Mouse (Mus musculus): ENCODE measurements around the gene Pm20d1. TPM values are rescaled to one million over a fixed set of nuclear protein-coding genes. Genes with fewer than 3 reads are reported as not detected.

Gene Pm20d1
- polyA plus RNA-seq, 1 experiment: 9.0 TPM

DNA sequence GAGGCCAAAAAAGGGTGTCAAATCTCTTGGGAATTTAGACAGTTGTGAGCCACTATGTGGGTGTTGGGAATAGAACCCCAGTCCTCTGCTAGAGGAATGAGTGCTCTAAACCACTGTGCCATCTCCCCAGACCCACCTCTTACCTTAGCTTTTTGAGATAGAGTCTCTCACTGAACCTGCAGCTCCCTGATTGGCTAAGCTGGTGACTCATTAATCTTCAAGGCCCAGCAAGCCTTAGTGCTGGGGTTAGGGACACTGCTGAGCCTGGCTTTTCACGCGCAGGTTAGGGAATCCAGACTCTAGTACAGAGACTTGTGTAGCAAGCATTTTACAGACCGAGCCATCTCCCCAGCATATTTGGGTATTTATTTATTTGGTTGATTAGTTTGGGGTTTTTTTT lies 39.9 kb downstream of the Pm20d1 start:
- no peaks in the 10 kb centered on the region for H3K4me1 ChIP-seq (ENCODE audit: control insufficient read depth, insufficient read depth, low read length)
- H3K27ac ChIP-seq (ENCODE audit: insufficient read depth, low read length): no peak overlapping the region
- no peak overlapping the region for H3K9ac ChIP-seq (ENCODE audit: low read depth, poor library complexity, severe bottlenecking)
- peaks cover 4% of the 10 kb centered on the region for H3K36me3 ChIP-seq (ENCODE audit: control insufficient read depth, insufficient read depth, low read length, poor library complexity, severe bottlenecking)
- H3K27me3 ChIP-seq (ENCODE audit: control insufficient read depth, insufficient read depth, low read length, poor library complexity, severe bottlenecking): no peaks in the 10 kb centered on the region
- H3K4me3 ChIP-seq (ENCODE audit: low read depth, low read length): no peak overlapping the region
- TF ChIP-seq CTCF (IDR thresholded peaks at IDR 0.05; ENCODE audit: low read depth, low read length): no peak
- TF ChIP-seq POLR2A (IDR thresholded peaks at IDR 0.05; ENCODE audit: insufficient read depth, low read length): no peak
- TF ChIP-seq EP300 (IDR thresholded peaks at IDR 0.05; ENCODE audit: insufficient read depth, low read depth, low read length): no peak
- no peaks in the 10 kb centered on the region for H3K9me3 ChIP-seq (replicated peaks; ENCODE audit: control insufficient read depth, insufficient read depth, low read length, poor library complexity, severe bottlenecking)

DNA sequence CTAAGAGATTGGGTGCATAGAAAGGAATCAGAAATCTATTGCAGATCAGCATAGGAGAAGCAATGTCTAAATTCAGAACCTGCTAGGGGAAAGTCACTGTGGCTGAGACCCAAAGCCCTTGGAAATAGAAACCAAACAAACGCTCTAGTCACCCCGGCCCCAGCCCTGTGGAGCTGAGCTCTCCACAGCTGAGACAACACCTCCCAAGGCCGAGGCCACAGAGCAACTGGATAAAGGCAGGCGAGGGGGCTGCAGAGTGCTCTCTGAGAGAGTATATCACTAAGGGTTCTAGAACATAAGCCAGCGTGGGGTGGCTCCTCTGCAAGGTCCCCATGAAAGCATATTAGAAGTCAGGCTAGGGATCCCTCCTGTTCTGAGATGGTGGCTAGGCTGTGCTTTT lies 41.4 kb downstream of the Pm20d1 start:
- Histone ChIP-seq H3K9ac (ENCODE audit: low read depth, poor library complexity, severe bottlenecking) (no peak overlapping the region), H3K27me3 (ENCODE audit: control insufficient read depth, insufficient read depth, low read length, poor library complexity, severe bottlenecking) (no peaks in the 10 kb centered on the region), H3K9me3 (replicated peaks; ENCODE audit: control insufficient read depth, insufficient read depth, low read length, poor library complexity, severe bottlenecking) (no peaks in the 10 kb centered on the region), H3K4me1 (ENCODE audit: control insufficient read depth, insufficient read depth, low read length) (no peaks in the 10 kb centered on the region), H3K4me3 (ENCODE audit: low read depth, low read length) (no peak overlapping the region), H3K36me3 (ENCODE audit: control insufficient read depth, insufficient read depth, low read length, poor library complexity, severe bottlenecking) (peaks cover 8% of the 10 kb centered on the region), H3K27ac (ENCODE audit: insufficient read depth, low read length) (no peak overlapping the region)
- TF ChIP-seq CTCF (IDR thresholded peaks at IDR 0.05; ENCODE audit: low read depth, low read length) (no peak), EP300 (IDR thresholded peaks at IDR 0.05; ENCODE audit: insufficient read depth, low read depth, low read length) (no peak), POLR2A (IDR thresholded peaks at IDR 0.05; ENCODE audit: insufficient read depth, low read length) (no peak)

DNA sequence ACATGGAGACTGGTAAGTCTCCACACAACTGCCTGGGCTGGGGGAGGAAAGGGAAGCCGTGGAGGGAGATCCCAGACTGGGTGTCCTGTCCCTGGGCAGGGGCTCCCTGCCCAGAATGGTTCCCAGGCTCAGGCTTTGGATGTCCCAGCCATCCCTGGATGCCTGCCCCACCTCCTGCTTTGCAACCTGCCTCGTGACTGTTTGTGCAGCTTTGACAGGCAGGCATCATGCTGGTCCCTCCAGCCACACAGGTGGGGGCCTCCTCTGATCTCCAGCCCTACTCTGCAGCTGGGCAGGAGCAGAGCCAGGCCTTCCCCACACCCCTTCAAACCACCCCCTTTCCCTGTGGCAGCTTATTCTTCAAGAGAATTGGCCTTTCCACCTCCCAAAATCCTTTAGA lies 42.1 kb downstream of the Pm20d1 start:
- Histone ChIP-seq H3K27ac (ENCODE audit: insufficient read depth, low read length) (no peak overlapping the region), H3K36me3 (ENCODE audit: control insufficient read depth, insufficient read depth, low read length, poor library complexity, severe bottlenecking) (peaks cover 13% of the 10 kb centered on the region), H3K4me1 (ENCODE audit: control insufficient read depth, insufficient read depth, low read length) (no peaks in the 10 kb centered on the region), H3K9ac (ENCODE audit: low read depth, poor library complexity, severe bottlenecking) (no peak overlapping the region), H3K27me3 (ENCODE audit: control insufficient read depth, insufficient read depth, low read length, poor library complexity, severe bottlenecking) (no peaks in the 10 kb centered on the region), H3K9me3 (replicated peaks; ENCODE audit: control insufficient read depth, insufficient read depth, low read length, poor library complexity, severe bottlenecking) (no peaks in the 10 kb centered on the region), H3K4me3 (ENCODE audit: low read depth, low read length) (no peak overlapping the region)
- TF ChIP-seq CTCF (IDR thresholded peaks at IDR 0.05; ENCODE audit: low read depth, low read length) (no peak), POLR2A (IDR thresholded peaks at IDR 0.05; ENCODE audit: insufficient read depth, low read length) (no peak), EP300 (IDR thresholded peaks at IDR 0.05; ENCODE audit: insufficient read depth, low read depth, low read length) (no peak)

DNA sequence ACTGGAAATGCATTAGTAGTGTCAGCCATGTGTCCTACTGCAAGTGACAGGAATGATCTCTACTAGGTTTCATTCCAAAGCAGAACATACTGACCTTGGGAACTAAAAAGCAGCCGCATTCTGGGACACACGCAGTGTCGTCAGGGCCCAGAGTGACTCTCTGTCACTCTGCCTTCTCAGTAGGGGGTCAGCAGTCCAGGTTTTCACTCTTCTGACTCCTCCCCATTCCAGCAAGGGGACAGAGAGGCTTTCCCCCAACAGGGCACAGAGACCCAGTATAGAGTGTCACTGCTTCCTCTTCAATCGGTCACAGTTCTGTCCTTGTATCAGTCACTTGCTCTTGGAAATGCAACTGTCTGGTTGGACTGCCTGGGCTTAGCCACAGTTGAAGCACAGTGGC lies 45.0 kb downstream of the Pm20d1 start:
- Histone ChIP-seq H3K36me3 (ENCODE audit: control insufficient read depth, insufficient read depth, low read length, poor library complexity, severe bottlenecking) (peaks cover 18% of the 10 kb centered on the region), H3K27me3 (ENCODE audit: control insufficient read depth, insufficient read depth, low read length, poor library complexity, severe bottlenecking) (no peaks in the 10 kb centered on the region), H3K4me3 (ENCODE audit: low read depth, low read length) (no peak overlapping the region), H3K4me1 (ENCODE audit: control insufficient read depth, insufficient read depth, low read length) (no peaks in the 10 kb centered on the region), H3K9ac (ENCODE audit: low read depth, poor library complexity, severe bottlenecking) (no peak overlapping the region), H3K9me3 (replicated peaks; ENCODE audit: control insufficient read depth, insufficient read depth, low read length, poor library complexity, severe bottlenecking) (no peaks in the 10 kb centered on the region), H3K27ac (ENCODE audit: insufficient read depth, low read length) (no peak overlapping the region)
- no peak for TF ChIP-seq CTCF (IDR thresholded peaks at IDR 0.05; ENCODE audit: low read depth, low read length)
- TF ChIP-seq EP300 (IDR thresholded peaks at IDR 0.05; ENCODE audit: insufficient read depth, low read depth, low read length): no peak
- no peak for TF ChIP-seq POLR2A (IDR thresholded peaks at IDR 0.05; ENCODE audit: insufficient read depth, low read length)

DNA sequence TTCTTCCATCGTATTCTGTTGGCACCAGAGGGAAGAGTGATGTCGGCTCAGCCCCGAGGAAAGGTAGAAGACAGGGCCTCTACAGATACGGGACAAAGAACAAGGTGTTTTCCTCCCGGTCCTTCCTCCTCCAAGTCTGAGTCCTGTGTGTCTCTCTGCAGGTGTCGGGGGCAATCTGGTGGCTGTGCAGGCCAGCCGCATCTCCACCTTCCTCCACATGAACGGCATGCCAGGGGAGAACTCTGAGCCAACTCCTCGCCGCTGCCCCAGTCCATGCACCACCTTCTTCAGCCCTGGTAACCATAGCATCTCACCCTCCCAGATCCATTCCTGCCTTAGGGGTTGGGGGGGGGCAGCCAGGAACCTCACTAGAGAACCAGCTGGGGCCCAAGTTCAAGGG lies 46.6 kb downstream of the Pm20d1 start:
- Histone ChIP-seq H3K27ac (ENCODE audit: insufficient read depth, low read length) (no peak overlapping the region), H3K9me3 (replicated peaks; ENCODE audit: control insufficient read depth, insufficient read depth, low read length, poor library complexity, severe bottlenecking) (no peaks in the 10 kb centered on the region), H3K27me3 (ENCODE audit: control insufficient read depth, insufficient read depth, low read length, poor library complexity, severe bottlenecking) (no peaks in the 10 kb centered on the region), H3K36me3 (ENCODE audit: control insufficient read depth, insufficient read depth, low read length, poor library complexity, severe bottlenecking) (peaks cover 18% of the 10 kb centered on the region), H3K4me1 (ENCODE audit: control insufficient read depth, insufficient read depth, low read length) (no peaks in the 10 kb centered on the region), H3K9ac (ENCODE audit: low read depth, poor library complexity, severe bottlenecking) (no peak overlapping the region), H3K4me3 (ENCODE audit: low read depth, low read length) (no peak overlapping the region)
- no peak for TF ChIP-seq POLR2A (IDR thresholded peaks at IDR 0.05; ENCODE audit: insufficient read depth, low read length)
- no peak for TF ChIP-seq EP300 (IDR thresholded peaks at IDR 0.05; ENCODE audit: insufficient read depth, low read depth, low read length)

DNA sequence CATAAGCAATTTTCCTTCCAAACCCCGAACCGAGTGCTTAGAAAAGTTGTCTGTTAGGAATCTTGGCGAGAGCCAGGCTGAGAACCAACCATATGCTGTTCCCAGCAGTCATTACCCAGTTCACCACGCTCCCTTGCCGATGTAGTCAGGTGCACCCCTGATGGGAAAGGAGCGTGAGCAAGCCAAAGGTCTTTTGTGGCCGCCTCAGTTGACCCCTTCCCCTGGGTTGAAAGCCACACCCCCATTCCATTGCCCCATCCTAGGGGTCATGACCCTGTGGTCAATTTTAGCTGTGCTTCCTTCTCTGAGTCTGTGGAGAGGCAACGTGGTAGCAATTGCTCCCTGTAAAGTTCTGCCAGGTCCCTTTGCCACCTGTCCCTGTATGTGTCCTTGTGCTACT lies 47.7 kb downstream of the Pm20d1 start:
- Histone ChIP-seq H3K9ac (ENCODE audit: low read depth, poor library complexity, severe bottlenecking) (no peak overlapping the region), H3K4me3 (ENCODE audit: low read depth, low read length) (no peak overlapping the region), H3K27ac (ENCODE audit: insufficient read depth, low read length) (no peak overlapping the region), H3K9me3 (replicated peaks; ENCODE audit: control insufficient read depth, insufficient read depth, low read length, poor library complexity, severe bottlenecking) (no peaks in the 10 kb centered on the region), H3K36me3 (ENCODE audit: control insufficient read depth, insufficient read depth, low read length, poor library complexity, severe bottlenecking) (peaks cover 18% of the 10 kb centered on the region), H3K27me3 (ENCODE audit: control insufficient read depth, insufficient read depth, low read length, poor library complexity, severe bottlenecking) (no peaks in the 10 kb centered on the region), H3K4me1 (ENCODE audit: control insufficient read depth, insufficient read depth, low read length) (no peaks in the 10 kb centered on the region)
- no peak for TF ChIP-seq CTCF (IDR thresholded peaks at IDR 0.05; ENCODE audit: low read depth, low read length)
